Mouse (Mus musculus) intestine, embryonic 14.5 days (tissue): Measurements from ENCODE around the gene Bora. TPM values are rescaled to one million over a fixed set of nuclear protein-coding genes. Genes with fewer than 3 reads are reported as not detected.

ENCODE experiments used
- ATAC-seq: fragments of 200-750 bp; cut with Nextera tagmentation; replicated peaks from 2 replicates; pipeline ENCODE4 v1.8.0; 2017; ENCODE audit warnings: low read depth, moderate number of reproducible peaks, moderate TSS enrichment, moderate library complexity; ENCODE audit not compliant: low FRiP score, low TSS enrichment
- DNase-seq: peaks from one replicate; pipeline ENCODE4 v3.0.0-alpha.2; 2018; ENCODE audit warnings: low spot score
- H3K27ac ChIP-seq: fragments of 300-500 bp; sonication (generic); 2 replicates; pipeline ENCODE4 v1.5.1; 2014; ENCODE audit warnings: low read depth, mild to moderate bottlenecking, control low read depth
- H3K27me3 ChIP-seq: fragments of 300-500 bp; sonication (generic); replicated peaks from 2 replicates; pipeline ENCODE4 v1.6.1; 2014; ENCODE audit warnings: low read length, control low read depth; ENCODE audit not compliant: control insufficient read depth, insufficient read depth
- H3K36me3 ChIP-seq: fragments of 300-500 bp; sonication (generic); 2 replicates; pipeline ENCODE4 v1.6.1; 2014; ENCODE audit warnings: low read length, control low read depth; ENCODE audit not compliant: control insufficient read depth, insufficient read depth
- H3K4me1 ChIP-seq: fragments of 300-500 bp; sonication (generic); replicated peaks from 2 replicates; pipeline ENCODE4 v1.6.1; 2014; ENCODE audit warnings: low read length, control low read depth, mixed read lengths; ENCODE audit not compliant: control insufficient read depth, insufficient read depth
- H3K4me2 ChIP-seq: fragments of 300-500 bp; sonication (generic); 2 replicates; pipeline ENCODE4 v1.6.1; 2014; ENCODE audit warnings: low read length
- H3K4me3 ChIP-seq: fragments of 300-500 bp; sonication (generic); 2 replicates; pipeline ENCODE4 v1.5.1; 2014; ENCODE audit warnings: low read depth, low read length, control low read depth, mixed read lengths
- H3K9ac ChIP-seq: fragments of 300-500 bp; sonication (generic); 2 replicates; pipeline ENCODE4 v1.6.1; 2014; ENCODE audit warnings: mild to moderate bottlenecking, low read length
- H3K9me3 ChIP-seq: fragments of 300-500 bp; sonication (generic); 2 replicates; pipeline ENCODE4 v1.6.1; 2016; ENCODE audit warnings: low read length, control low read depth; ENCODE audit not compliant: control insufficient read depth
- WGBS: fragments of 180-500 bp; shearing (Covaris S2); extraction: QIAGEN DNeasy Blood & Tissue Kit; methylation state at CpG from one replicate; pipeline ENCODE4 v1.1.7; 2014; 5-methylcytosine and 5-hydroxymethylcytosine counted together
- polyA plus RNA-seq: library from polyadenylated mRNA; unstranded; fragments of >200 nt; fragmentation: Nextera tagmentation; extraction: Ambion mirVana; gene quantifications from 2 replicates; pipeline ENCODE4 v1.2.1, GENCODE M21; 2014

Bora gene
- polyA plus RNA-seq, 1 experiment from 2014 or later = 69.4 TPM

GRCm38 (mm10) chr14:99099267-99099966, 53.4 kb downstream of the Bora start, which contains the start of the genes Pibf1 and Dis3:
Gene Pibf1 (plus strand): TSS chr14:99099424.
Gene Dis3 (minus strand): TSS chr14:99099770.
- ATAC-seq (peak; percentile 99), DNase-seq (peak; percentile 99)
- under 1% methylated on average over 59 of the region's 73 CpGs for WGBS
- Histone ChIP-seq H3K27me3 (no peaks in the 10 kb centered on the region), H3K4me1 (peaks cover 7% of the 10 kb centered on the region), H3K4me2 (peak within 1 kb of the TSS; percentile 72), H3K9ac (peak within 1 kb of the TSS; percentile 96), H3K36me3 (peaks cover 65% of the 10 kb centered on the region), H3K4me3 (peak within 1 kb of the TSS; percentile 57), H3K27ac (peak within 1 kb of the TSS; percentile 82), H3K9me3 (no peaks in the 10 kb centered on the region)

- 8% methylated on average over 20 of the region's 20 CpGs for WGBS
- DNase-seq = no peak
Observed at GRCm38 (mm10) chr14:99099967-99100587, 54.1 kb downstream of the Bora start.

GRCm38 (mm10) chr14:99103050-99103449, 57.0 kb downstream of the Bora start:
- Histone ChIP-seq H3K27ac (no peak overlapping the region), H3K36me3 (peaks cover 59% of the 10 kb centered on the region), H3K4me1 (peaks cover 7% of the 10 kb centered on the region), H3K9ac (no peak overlapping the region), H3K27me3 (no peaks in the 10 kb centered on the region), H3K4me2 (no peak overlapping the region), H3K9me3 (no peaks in the 10 kb centered on the region), H3K4me3 (no peak overlapping the region)
- 85% methylated on average over 4 of the region's 4 CpGs for WGBS
- DNase-seq (no peak), ATAC-seq (no peak)

More at GRCm38 (mm10) chr14:99099967-99100587, 54.1 kb downstream of the Bora start:
- H3K9me3 ChIP-seq = no peaks in the 10 kb centered on the region
- H3K9ac ChIP-seq = peak overlapping the region; percentile 96
- ATAC-seq = no peak
- no peak overlapping the region for H3K27ac ChIP-seq
- H3K27me3 ChIP-seq = no peaks in the 10 kb centered on the region
- peaks cover 64% of the 10 kb centered on the region for H3K36me3 ChIP-seq
- H3K4me2 ChIP-seq = peak overlapping the region; percentile 67
- H3K4me1 ChIP-seq = peaks cover 7% of the 10 kb centered on the region
- peak overlapping the region; percentile 57 for H3K4me3 ChIP-seq

GRCm38 (mm10) chr14:99104542-99105123, 58.6 kb downstream of the Bora start:
- Histone ChIP-seq H3K4me1 (no peaks in the 10 kb centered on the region; the same call in 1 of the 2 replicates), H3K9me3 (no peaks in the 10 kb centered on the region), H3K4me2 (no peak overlapping the region), H3K27ac (no peak overlapping the region), H3K36me3 (peaks cover 69% of the 10 kb centered on the region), H3K27me3 (no peaks in the 10 kb centered on the region), H3K9ac (no peak overlapping the region), H3K4me3 (no peak overlapping the region)
- WGBS = 90% methylated on average over 6 of the region's 6 CpGs
- no peak for ATAC-seq
- no peak for DNase-seq

GRCm38 (mm10) chr14:99106671-99107070, 60.6 kb downstream of the Bora start:
- H3K36me3 ChIP-seq = peaks cover 75% of the 10 kb centered on the region
- DNase-seq = no peak
- 87% methylated on average over 2 of the region's 2 CpGs for WGBS

GRCm38 (mm10) chr14:99107631-99108187, 61.7 kb downstream of the Bora start:
- ATAC-seq = no peak
- Histone ChIP-seq H3K9ac (no peak overlapping the region), H3K4me2 (no peak overlapping the region), H3K27me3 (no peaks in the 10 kb centered on the region), H3K4me1 (no peaks in the 10 kb centered on the region), H3K4me3 (no peak overlapping the region), H3K9me3 (no peaks in the 10 kb centered on the region), H3K27ac (no peak overlapping the region), H3K36me3 (peaks cover 73% of the 10 kb centered on the region)
- WGBS = 80% methylated on average over 2 of the region's 2 CpGs
- DNase-seq = no peak

More at GRCm38 (mm10) chr14:99106671-99107070, 60.6 kb downstream of the Bora start:
- H3K4me3 ChIP-seq = no peak overlapping the region
- ATAC-seq = no peak
- H3K4me1 ChIP-seq = no peaks in the 10 kb centered on the region
- no peak overlapping the region for H3K4me2 ChIP-seq
- no peaks in the 10 kb centered on the region for H3K27me3 ChIP-seq
- H3K9me3 ChIP-seq = no peaks in the 10 kb centered on the region
- H3K27ac ChIP-seq = no peak overlapping the region
- no peak overlapping the region for H3K9ac ChIP-seq

- no peaks in the 10 kb centered on the region for H3K27me3 ChIP-seq
- no peak for ATAC-seq
- H3K9ac ChIP-seq = no peak overlapping the region
- H3K4me2 ChIP-seq = no peak overlapping the region
- H3K36me3 ChIP-seq = peaks cover 75% of the 10 kb centered on the region
- no peak overlapping the region for H3K4me3 ChIP-seq
- H3K4me1 ChIP-seq = no peaks in the 10 kb centered on the region
- no peaks in the 10 kb centered on the region for H3K9me3 ChIP-seq
- DNase-seq = no peak
- 84% methylated on average over 6 of the region's 6 CpGs for WGBS
- H3K27ac ChIP-seq = no peak overlapping the region
Observed at GRCm38 (mm10) chr14:99108762-99109161, 62.7 kb downstream of the Bora start.

GRCm38 (mm10) chr14:99117576-99117975, 71.6 kb downstream of the Bora start:
- ATAC-seq = no peak
- no peak overlapping the region for H3K27ac ChIP-seq
- H3K9me3 ChIP-seq = no peaks in the 10 kb centered on the region
- no peak overlapping the region for H3K4me2 ChIP-seq
- H3K4me3 ChIP-seq = no peak overlapping the region
- peaks cover 43% of the 10 kb centered on the region for H3K36me3 ChIP-seq
- 78% methylated on average over 4 of the region's 4 CpGs for WGBS
- H3K27me3 ChIP-seq = no peaks in the 10 kb centered on the region
- H3K4me1 ChIP-seq = no peaks in the 10 kb centered on the region
- no peak for DNase-seq
- no peak overlapping the region for H3K9ac ChIP-seq
